Mouse (Mus musculus) brain, embryonic 14.5 days (tissue): ENCODE results near the gene Fbxl2.

ENCODE experiments used
- CTCF ChIP-seq: fragments of 200-500 bp; IDR thresholded peaks from 2 replicates; pipeline ENCODE4 v1.5.1; 2012; ENCODE audit warnings: inconsistent platforms, mild to moderate bottlenecking, moderate library complexity, borderline replicate concordance; ENCODE audit not compliant: insufficient read depth, insufficient read length; ENCODE audit errors: extremely low read depth
- POLR2A ChIP-seq: fragments of 200-500 bp; IDR thresholded peaks from 2 replicates; pipeline ENCODE4 v1.6.1; 2012; ENCODE audit warnings: mild to moderate bottlenecking, inconsistent platforms, borderline replicate concordance; ENCODE audit not compliant: poor library complexity, insufficient read depth, insufficient read length, severe bottlenecking; ENCODE audit errors: extremely low read depth

- TF ChIP-seq CTCF (no peak), POLR2A (no peak)
These were observed 22.6 kb upstream of the Fbxl2 start for GRCm38 (mm10) chr9:114068494-114069053.
